Mouse (Mus musculus) kidney, embryonic 16.5 days (tissue): ENCODE data around the gene Rnf208. TPM values are rescaled to one million over a fixed set of nuclear protein-coding genes. Genes with fewer than 3 reads are reported as not detected.

Experiments
- ATAC-seq: fragments of 200-750 bp; cut with Nextera tagmentation; 2 replicates; pipeline ENCODE4 v1.8.0; 2017; ENCODE audit warnings: moderate TSS enrichment; ENCODE audit not compliant: low FRiP score, low TSS enrichment
- H3K27ac ChIP-seq: fragments of 300-500 bp; sonication (generic); 2 replicates; pipeline ENCODE4 v1.5.1; 2014; ENCODE audit warnings: low read length
- H3K27me3 ChIP-seq: fragments of 300-500 bp; sonication (generic); 2 replicates; pipeline ENCODE4 v1.6.1; 2014; ENCODE audit warnings: low read length, control low read depth, mixed read lengths; ENCODE audit not compliant: insufficient read depth
- H3K36me3 ChIP-seq: fragments of 300-500 bp; sonication (generic); 2 replicates; pipeline ENCODE4 v1.6.1; 2014; ENCODE audit warnings: low read length, control low read depth, mixed read lengths; ENCODE audit not compliant: insufficient read depth
- H3K4me1 ChIP-seq: fragments of 300-500 bp; sonication (generic); 2 replicates; pipeline ENCODE4 v1.6.1; 2014; ENCODE audit warnings: low read length, control low read depth, mixed read lengths; ENCODE audit not compliant: insufficient read depth
- H3K4me2 ChIP-seq: fragments of 300-500 bp; sonication (generic); replicated peaks from 2 replicates; pipeline ENCODE4 v1.6.1; 2014; ENCODE audit warnings: low read depth, low read length
- H3K4me3 ChIP-seq: fragments of 300-500 bp; sonication (generic); 2 replicates; pipeline ENCODE4 v1.5.1; 2014; ENCODE audit warnings: mild to moderate bottlenecking, low read length
- H3K9ac ChIP-seq: fragments of 300-500 bp; sonication (generic); replicated peaks from 2 replicates; pipeline ENCODE4 v1.6.1; 2014; ENCODE audit warnings: low read length
- H3K9me3 ChIP-seq: fragments of 300-500 bp; sonication (generic); 2 replicates; pipeline ENCODE4 v1.6.1; 2016; ENCODE audit warnings: low read length, control low read depth
- WGBS: fragments of 180-500 bp; shearing (Covaris S2); extraction: QIAGEN DNeasy Blood & Tissue Kit; methylation state at CpG from one replicate; pipeline ENCODE4 v1.1.7; 2014; 5-methylcytosine and 5-hydroxymethylcytosine counted together
- polyA plus RNA-seq: library from polyadenylated mRNA; unstranded; fragments of >200 nt; fragmentation: Nextera tagmentation; extraction: Ambion mirVana; gene quantifications from 2 replicates; pipeline ENCODE4 v1.2.1, GENCODE M21; 2015

The Rnf208 gene
- polyA plus RNA-seq, 1 experiment from 2014 or later, result 26.3 TPM

GRCm38 (mm10) chr2:25223681-25224491 lies 18.2 kb upstream of the Rnf208 start:
- Histone ChIP-seq H3K36me3 (peaks cover 14% of the 10 kb centered on the region), H3K4me1 (peaks cover 26% of the 10 kb centered on the region), H3K9me3 (no peaks in the 10 kb centered on the region), H3K9ac (peak overlapping the region; percentile 90), H3K27me3 (no peaks in the 10 kb centered on the region), H3K4me2 (peak overlapping the region; percentile 78), H3K27ac (peak overlapping the region; percentile 97), H3K4me3 (peak overlapping the region; percentile 85)
- ATAC-seq, result peak; percentile 37
- under 1% methylated on average over 53 of the region's 53 CpGs for WGBS

- under 1% methylated on average over 17 of the region's 17 CpGs for WGBS
- peak within 1 kb of the TSS; percentile 85 for H3K4me3 ChIP-seq
- H3K4me1 ChIP-seq, result peaks cover 28% of the 10 kb centered on the region
- no peaks in the 10 kb centered on the region for H3K9me3 ChIP-seq
- ATAC-seq, result no peak
- H3K9ac ChIP-seq, result peak within 1 kb of the TSS; percentile 90
- peak within 1 kb of the TSS; percentile 78 for H3K4me2 ChIP-seq
- H3K27ac ChIP-seq, result peak within 1 kb of the TSS; percentile 99
- no peaks in the 10 kb centered on the region for H3K27me3 ChIP-seq
- H3K36me3 ChIP-seq, result peaks cover 14% of the 10 kb centered on the region
Observed at GRCm38 (mm10) chr2:25224492-25224765, 17.6 kb upstream of the Rnf208 start, which contains the start of gene Tubb4b. TSS of gene Tubb4b (minus strand) at chr2:25224702.

- peak overlapping the region; percentile 53 for H3K4me2 ChIP-seq
- H3K27me3 ChIP-seq, result no peaks in the 10 kb centered on the region
- H3K4me1 ChIP-seq, result peaks cover 28% of the 10 kb centered on the region
- no peaks in the 10 kb centered on the region for H3K9me3 ChIP-seq
- H3K9ac ChIP-seq, result peak overlapping the region; percentile 79
- peak overlapping the region; percentile 99 for H3K27ac ChIP-seq
- WGBS, result 2% methylated on average over 41 of the region's 41 CpGs
- peak; percentile 97 for ATAC-seq
- peak overlapping the region; percentile 85 for H3K4me3 ChIP-seq
- peaks cover 14% of the 10 kb centered on the region for H3K36me3 ChIP-seq
Observed at GRCm38 (mm10) chr2:25224766-25225752, 17.0 kb upstream of the Rnf208 start.

GRCm38 (mm10) chr2:25225811-25226379 lies 16.2 kb upstream of the Rnf208 start:
- peaks cover 28% of the 10 kb centered on the region for H3K4me1 ChIP-seq
- peak overlapping the region; percentile 85 for H3K4me3 ChIP-seq
- H3K27me3 ChIP-seq, result no peaks in the 10 kb centered on the region
- peak overlapping the region; percentile 79 for H3K9ac ChIP-seq
- H3K36me3 ChIP-seq, result peaks cover 14% of the 10 kb centered on the region
- peak overlapping the region; percentile 53 for H3K4me2 ChIP-seq
- no peak for ATAC-seq
- H3K9me3 ChIP-seq, result no peaks in the 10 kb centered on the region
- WGBS, result 79% methylated on average over 8 of the region's 8 CpGs
- H3K27ac ChIP-seq, result peak overlapping the region; percentile 99

- ATAC-seq, result no peak
- no peak overlapping the region for H3K4me3 ChIP-seq
- H3K4me1 ChIP-seq, result peaks cover 26% of the 10 kb centered on the region
- H3K9ac ChIP-seq, result no peak overlapping the region
- H3K36me3 ChIP-seq, result peaks cover 5% of the 10 kb centered on the region
- no peak overlapping the region for H3K27ac ChIP-seq
- no peaks in the 10 kb centered on the region for H3K27me3 ChIP-seq
- H3K4me2 ChIP-seq, result no peak overlapping the region
- WGBS, result 78% methylated on average over 5 of the region's 5 CpGs
- H3K9me3 ChIP-seq, result no peaks in the 10 kb centered on the region
Observed at GRCm38 (mm10) chr2:25226864-25227263, 15.2 kb upstream of the Rnf208 start.

- H3K9me3 ChIP-seq, result no peaks in the 10 kb centered on the region
- H3K4me3 ChIP-seq, result no peak overlapping the region
- H3K36me3 ChIP-seq, result 0 out of 2 replicates have a peak, but pooled peaks cover 3% of the 10 kb centered on the region
- H3K4me2 ChIP-seq, result no peak overlapping the region
- H3K27me3 ChIP-seq, result no peaks in the 10 kb centered on the region
- no peak overlapping the region for H3K9ac ChIP-seq
- H3K4me1 ChIP-seq, result peaks cover 26% of the 10 kb centered on the region
- 94% methylated on average over 4 of the region's 4 CpGs for WGBS
- no peak for ATAC-seq
- H3K27ac ChIP-seq, result no peak overlapping the region
Observed at GRCm38 (mm10) chr2:25227406-25227805, 14.6 kb upstream of the Rnf208 start.

- ATAC-seq, result peak; percentile 24
- Histone ChIP-seq H3K4me2 (peak overlapping the region; percentile 49), H3K27ac (peak overlapping the region; percentile 88), H3K4me3 (peak overlapping the region; percentile 35), H3K9me3 (no peaks in the 10 kb centered on the region), H3K4me1 (peaks cover 22% of the 10 kb centered on the region), H3K36me3 (no peaks in the 10 kb centered on the region), H3K9ac (peak overlapping the region; percentile 36; the same call in 1 of the 2 replicates), H3K27me3 (no peaks in the 10 kb centered on the region)
- WGBS, result 0% methylated on average over 7 of the region's 7 CpGs
Observed at GRCm38 (mm10) chr2:25228431-25228889, 13.6 kb upstream of the Rnf208 start.

GRCm38 (mm10) chr2:25228995-25229530 lies 13.0 kb upstream of the Rnf208 start:
- Histone ChIP-seq H3K27ac (0 out of 2 replicates have a peak overlapping the region, but pooled peaks have one; percentile 88), H3K4me3 (no peak overlapping the region), H3K4me1 (peaks cover 19% of the 10 kb centered on the region), H3K4me2 (peak overlapping the region; percentile 49), H3K36me3 (no peaks in the 10 kb centered on the region), H3K27me3 (no peaks in the 10 kb centered on the region), H3K9ac (peak overlapping the region; percentile 46), H3K9me3 (no peaks in the 10 kb centered on the region)
- no peak for ATAC-seq
- WGBS, result 71% methylated on average over 6 of the region's 6 CpGs

GRCm38 (mm10) chr2:25229582-25229981 lies 12.5 kb upstream of the Rnf208 start:
- no peak overlapping the region for H3K4me2 ChIP-seq
- 76% methylated on average over 5 of the region's 5 CpGs for WGBS
- H3K9me3 ChIP-seq, result no peaks in the 10 kb centered on the region
- ATAC-seq, result no peak
- H3K27ac ChIP-seq, result no peak overlapping the region
- no peaks in the 10 kb centered on the region for H3K36me3 ChIP-seq
- H3K9ac ChIP-seq, result no peak overlapping the region
- H3K4me1 ChIP-seq, result peaks cover 19% of the 10 kb centered on the region
- H3K4me3 ChIP-seq, result no peak overlapping the region
- H3K27me3 ChIP-seq, result no peaks in the 10 kb centered on the region
